Mouse (Mus musculus) right cerebral cortex, adult 18-20 months (tissue): Measurements from ENCODE around the gene Olfr691.
A peak's percentile ranks its signal among the peaks of the same experiment; 100 is the strongest.
"Not testable (repeated sequence)": the region's sequence is repeated elsewhere in the genome, so short reads cannot be mapped to it uniquely, and the experiment has no call there.

Experiments
- DNase-seq: peaks from one replicate; pipeline ENCODE4 v3.0.0; 2022; ENCODE audit warnings: mixed read lengths

The Olfr691 gene

DNA sequence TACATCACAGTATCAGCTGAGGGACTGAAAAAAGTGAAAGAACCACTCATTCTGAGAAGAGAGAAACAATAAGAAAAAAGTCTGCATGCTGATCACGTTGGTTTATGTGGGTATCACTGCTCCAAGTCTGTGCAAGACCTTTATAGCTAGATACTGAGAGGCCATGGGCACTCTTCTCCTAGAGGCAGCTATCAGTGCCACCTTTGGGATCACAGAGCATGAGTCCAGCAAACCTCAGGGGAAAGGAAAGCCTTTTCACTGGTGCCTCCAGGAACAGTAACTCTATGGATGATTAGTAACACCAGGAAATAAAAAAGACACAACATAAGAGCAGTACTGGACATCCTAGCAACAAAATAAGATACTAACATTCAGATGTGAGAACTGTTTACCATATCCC is at the start of gene Olfr691:
Gene Olfr691 (minus strand): TSS at position 101 of the 400 bp plus-strand sequence.
- no peak for DNase-seq

DNA sequence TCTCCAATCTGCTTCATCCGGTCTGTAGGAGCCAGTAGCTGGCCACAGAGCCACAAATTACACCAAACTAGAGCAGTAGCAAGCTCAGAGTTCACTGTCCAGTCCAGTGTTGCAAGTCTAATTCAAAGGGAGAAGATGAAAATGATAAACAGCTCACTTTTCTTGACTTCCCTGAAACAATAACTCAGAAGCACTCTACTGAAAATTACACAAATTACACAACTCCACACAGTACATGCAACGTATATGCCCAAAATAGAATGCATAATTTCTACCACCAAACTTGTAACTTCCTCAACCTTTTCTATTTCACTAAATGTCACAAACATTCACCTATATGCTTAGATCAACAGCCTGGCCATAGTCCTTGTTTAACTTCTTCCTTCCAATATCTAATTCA is 48.2 kb upstream of the Olfr691 start:
- DNase-seq = no peak

DNA sequence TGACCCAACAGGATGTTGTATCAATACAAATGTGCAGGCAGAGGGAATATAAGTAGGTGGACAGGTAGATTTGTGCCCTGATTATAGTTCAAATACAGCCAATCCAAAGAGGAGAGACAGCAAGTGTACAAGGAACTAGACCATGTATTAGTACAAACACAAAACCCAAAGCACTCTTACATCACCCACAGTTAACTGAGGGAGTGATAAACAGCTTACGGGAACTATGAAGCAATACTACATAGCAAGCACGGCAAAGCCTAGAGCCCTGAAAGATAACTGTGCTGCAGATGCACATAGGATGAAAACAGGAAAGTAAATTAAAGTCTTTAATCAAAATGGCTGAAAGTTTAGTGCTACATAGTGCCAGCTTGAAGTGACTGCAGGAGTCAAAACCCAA is 45.6 kb upstream of the Olfr691 start:
- no peak for DNase-seq

DNA sequence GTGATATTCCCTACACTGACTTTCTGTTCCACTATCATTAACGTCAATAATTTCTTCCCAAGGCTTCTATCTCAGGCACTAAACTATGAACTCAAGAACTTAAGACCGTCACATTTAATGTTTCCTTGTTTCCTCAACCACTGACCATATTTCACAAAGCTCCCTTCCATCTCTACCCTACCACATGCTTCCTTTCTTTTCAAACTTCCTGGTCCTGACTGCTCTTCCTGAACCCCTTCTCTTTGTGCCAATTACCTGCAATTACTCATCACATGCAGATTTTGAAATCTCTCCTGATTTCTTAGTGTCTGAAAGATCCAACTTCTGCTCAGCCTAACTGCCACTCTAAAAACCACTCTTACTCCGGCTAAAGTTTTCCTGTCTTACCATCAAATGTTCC is 38.3 kb upstream of the Olfr691 start:
- no peak for DNase-seq

DNA sequence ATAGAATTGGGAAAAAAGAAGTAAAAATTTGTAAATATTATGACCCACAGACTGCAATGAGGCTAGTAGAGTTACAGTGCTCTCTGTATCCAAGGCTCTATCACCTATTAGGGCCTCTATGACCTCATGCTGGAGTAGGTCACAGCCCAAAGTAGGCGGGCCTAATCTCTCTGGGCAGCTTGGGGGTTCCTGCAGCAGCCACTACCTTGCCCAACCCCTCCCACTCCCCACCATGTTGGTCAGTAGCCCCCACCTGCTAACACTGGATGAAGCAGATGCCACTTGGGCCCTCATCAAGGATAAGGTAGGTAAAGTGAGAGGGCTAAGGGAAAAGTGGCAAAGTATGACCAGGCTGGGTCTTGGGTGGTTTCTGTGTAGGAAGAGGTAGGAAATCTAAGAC is 32.8 kb upstream of the Olfr691 start, which contains the start of gene Gm5901:
Gene Gm5901 (plus strand): TSS at position 173 of the 400 bp plus-strand sequence.
- no peak for DNase-seq

DNA sequence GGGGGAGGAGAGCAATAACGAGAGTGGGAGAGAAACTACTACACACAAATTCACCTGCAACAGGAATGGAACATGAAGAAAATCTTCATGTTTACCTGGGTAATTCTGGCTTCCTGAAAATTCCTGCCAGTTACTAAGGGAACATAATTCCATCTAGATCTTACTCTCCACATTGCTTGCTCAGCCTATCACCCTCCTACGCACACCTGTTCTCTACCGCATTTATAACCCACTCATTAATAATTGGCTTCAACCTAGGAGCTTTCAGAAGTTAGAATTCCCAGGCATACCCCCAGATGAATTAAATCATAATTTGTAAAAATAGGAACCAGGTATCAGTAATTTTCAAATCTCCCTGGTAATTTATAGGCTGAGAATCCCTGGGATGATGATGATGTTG is 31.9 kb upstream of the Olfr691 start:
- DNase-seq = peak; percentile 17

DNA sequence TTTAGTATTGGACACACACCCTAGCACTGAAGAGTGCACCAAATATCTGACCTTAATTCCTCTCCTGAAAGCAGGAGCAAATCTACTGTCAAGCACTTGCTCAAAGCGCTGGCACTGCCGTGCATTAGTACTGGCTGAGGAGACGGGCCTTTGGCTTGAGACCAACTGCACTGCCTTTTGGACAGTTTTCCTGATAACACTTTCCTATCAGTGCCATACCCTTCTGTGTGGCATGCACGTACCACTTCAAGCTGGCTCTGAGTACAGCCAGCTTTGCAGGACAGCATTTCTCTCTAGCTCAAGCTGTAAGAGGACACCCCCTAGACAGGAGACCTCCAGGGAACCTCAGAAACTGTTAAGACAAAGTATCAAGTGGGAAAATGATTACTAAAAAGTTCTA is 31.4 kb upstream of the Olfr691 start:
- DNase-seq = no peak

DNA sequence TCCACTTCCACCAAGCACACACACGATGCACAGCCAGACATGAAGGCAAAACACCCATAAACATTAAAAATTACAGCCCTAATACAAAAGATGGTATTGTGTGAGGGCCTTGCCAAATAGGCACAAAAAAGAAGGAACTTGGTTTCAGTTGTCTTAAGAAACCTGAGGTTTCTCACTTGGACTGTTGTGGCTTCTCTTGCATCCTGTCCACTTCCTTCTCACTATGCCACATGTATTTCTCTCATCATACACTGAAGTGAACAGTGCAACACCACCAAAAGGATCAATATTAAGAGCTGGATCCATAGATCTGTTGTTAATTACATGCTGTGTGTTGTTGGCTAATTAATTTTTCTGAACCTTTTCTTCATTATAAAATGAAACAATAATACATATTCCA is 30.8 kb upstream of the Olfr691 start:
- no peak for DNase-seq

DNA sequence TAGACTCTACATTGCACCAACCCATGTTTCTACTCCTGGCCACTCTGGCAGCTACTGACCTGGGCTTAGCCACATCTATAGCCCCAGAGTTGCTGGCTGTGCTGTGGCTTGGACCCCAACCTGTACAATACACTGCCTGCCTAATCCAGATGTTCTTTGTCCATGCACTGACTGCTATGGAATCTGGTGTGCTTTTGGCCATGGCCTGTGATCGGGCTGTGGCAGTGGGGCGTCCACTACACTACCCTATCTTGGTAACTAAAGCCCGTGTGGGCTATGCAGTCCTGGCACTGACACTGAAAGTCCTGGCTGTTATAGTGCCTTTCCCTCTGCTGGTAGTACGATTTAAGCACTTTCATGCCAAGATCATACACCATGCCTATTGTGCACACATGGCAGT is 26.5 kb upstream of the Olfr691 start:
- DNase-seq = no peak

DNA sequence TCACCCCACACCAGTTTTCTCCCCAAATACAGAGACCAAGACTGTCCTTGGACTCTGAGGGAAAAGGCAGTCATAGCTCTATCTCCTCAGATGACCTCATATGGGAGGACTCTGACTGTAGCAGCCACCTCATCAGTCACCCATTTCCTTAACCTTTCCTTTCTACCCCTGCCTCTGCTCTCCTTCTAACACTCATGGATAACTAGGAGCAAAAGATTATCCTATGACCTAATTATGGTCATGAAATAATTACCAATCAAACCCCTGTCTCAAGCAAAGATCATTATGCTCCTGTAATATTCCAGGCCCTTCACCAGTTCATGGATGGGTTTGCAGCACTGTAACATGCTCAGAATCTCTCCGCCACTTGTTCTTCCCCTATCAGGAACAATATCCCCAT is 25.9 kb upstream of the Olfr691 start, which contains the start of gene Olfr692:
Gene Olfr692 (plus strand): TSS at position 301 of the 400 bp plus-strand sequence.
- DNase-seq = no peak

DNA sequence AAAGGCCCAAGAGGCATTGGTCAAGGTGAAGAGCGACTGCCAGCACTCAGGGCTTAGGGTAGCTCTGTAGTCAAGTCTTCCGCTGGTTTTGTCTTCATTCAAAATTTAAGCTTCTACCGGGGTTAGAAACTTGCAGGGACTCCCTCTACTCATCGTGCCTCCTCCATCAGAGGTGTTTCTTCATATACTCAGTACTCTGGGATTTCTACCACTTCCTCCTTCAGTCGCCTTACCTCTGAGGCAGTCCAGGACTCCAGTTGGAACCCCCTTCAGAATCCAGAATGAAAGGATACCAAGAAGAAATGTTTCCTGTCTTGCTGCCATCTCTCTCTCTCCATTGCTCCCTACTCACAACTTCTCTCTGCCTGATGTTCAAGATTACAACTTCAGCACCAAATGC is 25.2 kb upstream of the Olfr691 start:
- DNase-seq = no peak

DNA sequence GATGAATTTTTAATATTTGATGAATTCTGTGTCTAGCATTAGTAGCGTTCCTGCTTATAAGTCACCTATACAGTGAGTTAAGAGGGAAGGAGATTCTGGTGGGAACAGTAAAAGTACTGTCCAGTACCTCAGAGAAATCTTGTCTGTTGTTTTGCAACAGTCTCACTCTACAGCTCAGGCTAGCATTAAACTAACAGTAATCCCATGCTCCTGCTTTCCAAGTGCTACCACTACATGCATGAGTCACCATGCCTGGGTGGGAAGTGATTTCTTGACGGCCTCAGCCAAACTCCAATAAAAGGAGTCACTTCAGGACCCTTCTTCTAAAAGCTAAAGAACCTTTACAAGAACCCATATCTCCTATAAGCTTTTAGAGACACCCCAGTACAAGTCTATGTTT is 19.6 kb upstream of the Olfr691 start:
- no peak for DNase-seq

DNA sequence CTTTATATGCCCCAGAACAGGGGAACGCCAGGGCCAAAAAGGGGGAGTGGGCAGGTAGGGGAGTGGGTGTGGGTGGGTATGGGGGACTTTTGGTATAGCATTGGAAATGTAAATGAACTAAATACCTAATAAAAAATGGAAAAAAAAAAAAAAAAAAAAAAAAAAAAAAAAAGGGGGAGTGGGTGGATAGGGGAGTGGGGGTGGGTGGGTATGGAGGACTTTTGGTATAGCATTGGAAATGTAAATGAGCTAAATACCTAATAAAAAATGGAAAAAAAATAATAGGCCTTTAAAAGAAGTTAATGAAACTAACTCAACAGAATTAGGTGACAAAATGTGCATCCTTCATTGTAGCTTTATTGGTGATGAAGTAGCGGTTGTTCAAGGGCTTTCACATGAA is 14.4 kb upstream of the Olfr691 start:
- DNase-seq = not testable (repeated sequence)

DNA sequence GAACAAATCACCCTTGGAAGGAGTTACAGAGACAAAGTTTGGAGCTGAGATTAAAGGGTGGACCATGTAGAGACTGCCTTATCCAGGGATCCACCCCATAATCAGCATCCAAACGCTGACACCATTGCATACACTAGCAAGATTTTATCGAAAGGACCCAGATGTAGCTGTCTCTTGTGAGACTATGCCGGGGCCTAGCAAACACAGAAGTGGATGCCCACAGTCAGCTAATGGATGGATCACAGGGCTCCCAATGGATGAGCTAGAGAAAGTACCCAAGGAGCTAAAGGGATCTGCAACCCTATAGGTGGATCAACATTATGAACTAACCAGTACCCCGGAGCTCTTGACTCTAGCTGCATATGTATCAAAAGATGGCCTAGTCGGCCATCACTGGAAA is 14.0 kb upstream of the Olfr691 start:
- not testable (repeated sequence) for DNase-seq

DNA sequence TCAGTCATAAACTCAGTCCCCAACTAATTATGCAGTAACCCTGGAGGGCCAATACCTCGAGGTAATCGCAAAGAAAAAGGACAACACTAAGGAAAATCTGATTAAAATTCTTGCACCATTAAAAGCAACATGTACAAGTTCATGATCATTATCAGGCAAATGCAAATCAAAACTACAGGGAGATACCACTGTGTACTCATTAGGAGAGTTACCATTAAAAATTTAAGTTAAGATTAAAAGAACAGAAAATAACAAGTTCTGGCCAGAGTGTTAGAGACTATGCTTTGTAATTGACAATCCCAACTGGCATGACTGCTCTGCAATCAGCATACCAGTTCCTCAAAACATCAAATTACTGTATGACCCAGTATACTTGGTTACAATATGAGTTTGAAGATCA is 682 bp upstream of the Olfr691 start:
- no peak for DNase-seq

DNA sequence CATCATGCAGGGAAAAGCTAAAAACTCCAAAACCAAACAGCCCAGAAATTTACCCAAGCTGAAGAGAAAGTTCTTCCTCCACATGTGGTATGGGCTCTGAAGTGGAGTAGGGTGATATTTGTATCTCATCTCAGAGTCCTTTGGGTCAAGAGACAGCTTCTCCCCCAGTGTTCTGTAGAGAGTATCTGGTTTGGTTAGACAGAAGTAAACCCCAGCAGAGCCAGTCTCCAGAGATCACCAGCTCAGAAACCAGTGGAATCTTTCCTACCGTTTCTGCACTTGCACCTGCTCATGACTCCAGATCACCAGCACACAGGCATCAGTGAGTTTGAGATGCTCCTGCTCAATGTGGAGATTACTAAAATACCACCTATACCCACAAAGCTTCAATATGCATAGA is 8.1 kb downstream of the Olfr691 start, which contains the start of gene Olfr690:
Gene Olfr690 (minus strand): TSS at position 101 of the 400 bp plus-strand sequence.
- DNase-seq = no peak

DNA sequence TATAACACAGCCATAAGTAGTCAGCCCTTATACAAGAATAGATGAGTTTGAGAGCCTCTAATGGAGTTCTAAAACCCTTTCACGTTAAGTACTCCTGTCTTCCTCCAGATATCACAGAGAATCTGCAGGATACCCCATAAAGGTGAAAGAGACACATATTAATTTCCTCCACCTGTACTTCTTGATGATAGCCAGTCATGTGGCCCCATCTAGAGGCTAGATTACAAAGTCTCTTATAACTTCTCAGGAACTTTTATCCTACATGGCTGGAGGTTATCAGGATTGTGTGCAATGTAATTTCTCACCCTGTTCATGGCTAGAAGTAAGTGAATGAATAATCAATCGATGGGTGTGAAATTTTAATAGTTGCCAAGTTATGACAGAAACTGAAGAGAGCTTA is 16.8 kb downstream of the Olfr691 start:
- no peak for DNase-seq

DNA sequence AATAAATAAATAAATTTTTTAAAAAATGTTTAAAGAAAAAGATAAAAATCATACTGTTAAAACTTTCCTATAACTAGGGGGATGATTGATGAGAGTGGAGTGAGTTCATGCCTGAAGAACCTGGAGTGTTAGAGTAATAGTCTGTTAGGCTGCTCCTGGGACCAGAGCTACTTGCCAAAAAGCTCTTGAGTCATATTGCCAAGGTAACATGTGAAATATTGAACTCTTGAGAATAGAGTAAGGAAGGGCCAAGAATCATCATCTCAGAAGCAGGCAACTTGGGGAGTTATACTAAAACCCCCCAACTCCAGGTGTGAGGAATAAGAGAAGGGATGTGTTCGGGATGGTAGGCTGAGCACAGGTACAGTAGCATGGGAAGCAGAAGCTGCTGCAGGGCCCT is 31.2 kb downstream of the Olfr691 start, which contains the start of gene Olfr689:
Gene Olfr689 (plus strand): TSS at position 301 of the 400 bp plus-strand sequence.
- DNase-seq = no peak

DNA sequence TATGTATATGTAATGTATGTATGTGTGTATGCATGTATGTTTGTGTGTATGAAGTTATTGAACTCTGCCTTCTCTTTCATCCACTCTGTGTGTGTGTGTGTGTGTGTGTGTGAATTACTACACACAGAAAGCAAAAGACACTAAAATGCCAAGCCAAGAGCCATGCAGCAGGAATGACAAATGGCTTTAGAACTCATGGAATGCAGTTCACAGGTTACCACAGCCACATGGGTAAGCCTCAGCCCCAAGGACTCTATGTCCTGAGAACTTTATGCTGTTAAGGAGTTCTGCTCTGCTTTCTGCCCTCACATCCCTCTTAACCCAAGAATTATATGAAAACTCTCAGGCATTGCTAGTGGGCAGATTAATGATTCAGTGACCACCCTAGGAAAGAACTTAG is 52.0 kb downstream of the Olfr691 start:
- no peak for DNase-seq

DNA sequence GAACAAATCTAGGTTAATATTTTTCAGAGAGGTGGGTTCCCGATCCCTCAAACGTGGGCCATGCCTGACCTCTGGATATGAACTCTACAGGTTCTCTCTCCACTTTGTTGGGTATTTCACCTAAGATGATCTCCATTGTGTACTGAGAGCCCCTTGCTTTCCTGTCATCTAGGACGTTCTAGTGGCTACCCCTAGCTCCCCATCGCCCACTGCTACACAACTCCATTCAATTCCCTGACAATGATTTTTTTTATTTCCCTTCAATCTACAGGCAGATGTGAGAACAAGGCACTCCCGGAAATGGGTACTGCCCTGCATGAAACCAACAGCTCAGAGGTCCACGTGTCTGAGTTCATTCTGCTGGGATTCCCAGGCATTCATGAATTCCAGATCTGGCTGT is 54.3 kb downstream of the Olfr691 start, which contains the start of gene Olfr688:
Gene Olfr688 (plus strand): TSS at position 301 of the 400 bp plus-strand sequence.
- DNase-seq = no peak
